In the genomic region with DNA sequence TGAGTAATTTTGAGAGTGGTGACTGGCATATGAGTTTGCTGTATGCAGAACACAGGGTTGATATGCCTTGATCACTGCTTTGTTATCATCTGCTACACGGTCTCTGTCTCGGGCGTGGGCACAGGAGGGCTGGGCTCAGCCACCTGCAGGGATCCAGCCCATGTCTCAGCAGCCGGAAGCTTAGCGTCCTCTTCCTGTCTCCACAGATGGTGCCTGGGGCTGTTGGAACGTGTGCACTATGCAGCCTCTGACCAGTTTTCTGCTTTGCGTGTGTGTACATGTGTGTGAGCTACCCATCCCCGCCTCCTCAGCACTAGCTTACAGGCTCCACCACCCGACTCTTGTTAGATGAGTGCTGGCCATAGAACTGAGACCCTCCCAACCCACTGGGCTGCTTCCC, we compare ENCODE assay signal across 7 mouse cellular contexts.
DNase-seq lines count a peak whose midpoint lies in the region; ATAC-seq lines count a peak whose summit lies in the region.

No protein-coding gene starts in this region.

- no peaks in the 10 kb centered on the region for H3K27me3 ChIP-seq in neural tube, embryonic 11.5 days (ENCODE audit: control insufficient read depth, insufficient read depth, low read length)
- H3K27me3 ChIP-seq in hindbrain, embryonic 15.5 days = no peaks in the 10 kb centered on the region
- no peaks in the 10 kb centered on the region for H3K27me3 ChIP-seq in midbrain, embryonic 12.5 days

- H3K4me1 ChIP-seq in neural tube, embryonic 11.5 days (ENCODE audit: control insufficient read depth, insufficient read depth, low read length) = peaks cover 18% of the 10 kb centered on the region
- H3K4me1 ChIP-seq in hindbrain, embryonic 15.5 days (replicated peaks) = peaks cover 44% of the 10 kb centered on the region
- peaks cover 45% of the 10 kb centered on the region for H3K4me1 ChIP-seq in midbrain, embryonic 12.5 days

- no peak overlapping the region; the same call in 1 of the 2 replicates for H3K9ac ChIP-seq in neural tube, embryonic 11.5 days (ENCODE audit: low read length)
- peak overlapping the region; percentile 4; the same call in 1 of the 2 replicates for H3K9ac ChIP-seq in hindbrain, embryonic 15.5 days
- H3K9ac ChIP-seq in midbrain, embryonic 12.5 days (replicated peaks) = peak overlapping the region; percentile 46; the same call in 1 of the 2 replicates

- no peak overlapping the region; the same call in 1 of the 2 replicates for H3K4me2 ChIP-seq in neural tube, embryonic 11.5 days (ENCODE audit: low read depth)
- H3K4me2 ChIP-seq in hindbrain, embryonic 15.5 days = peak overlapping the region; percentile 35
- H3K4me2 ChIP-seq in midbrain, embryonic 12.5 days (replicated peaks) = peak overlapping the region; percentile 16

- peak overlapping the region; percentile 81 for H3K27ac ChIP-seq in neural tube, embryonic 11.5 days (ENCODE audit: low read depth, low read length)
- peak overlapping the region; percentile 80 for H3K27ac ChIP-seq in hindbrain, embryonic 15.5 days (replicated peaks)
- peak overlapping the region; percentile 92 for H3K27ac ChIP-seq in midbrain, embryonic 12.5 days (replicated peaks)

- peak; percentile 13; the same call in 1 of the 2 replicates for ATAC-seq in neural tube, embryonic 11.5 days (ENCODE audit: insufficient read depth, low FRiP score, low TSS enrichment)
- ATAC-seq in common myeloid progenitor, adult 5-6 weeks (replicated peaks; ENCODE audit: low read depth, poor library complexity, severe bottlenecking) = peak; percentile 78
- 0 out of 2 replicates have a peak, but pooled peaks have one; percentile 13 for ATAC-seq in hindbrain, embryonic 15.5 days (ENCODE audit: low FRiP score, low read depth)
- peak; percentile 35; the same call in 1 of the 2 replicates for ATAC-seq in midbrain, embryonic 12.5 days (ENCODE audit: low FRiP score, low read depth)

- no peak overlapping the region for H3K4me3 ChIP-seq in neural tube, embryonic 11.5 days (ENCODE audit: low read depth, low read length)
- no peak overlapping the region for H3K4me3 ChIP-seq in hindbrain, embryonic 15.5 days
- no peak overlapping the region for H3K4me3 ChIP-seq in midbrain, embryonic 12.5 days

- 57% methylated on average over 9 of the region's 9 CpGs for whole genome bisulfite sequencing in neural tube, embryonic 11.5 days
- WGBS in hindbrain, embryonic 15.5 days = 25% methylated on average over 9 of the region's 9 CpGs
- whole genome bisulfite sequencing in midbrain, embryonic 12.5 days = 45% methylated on average over 9 of the region's 9 CpGs

- H3K36me3 ChIP-seq in neural tube, embryonic 11.5 days (ENCODE audit: control insufficient read depth, insufficient read depth, low read length) = no peaks in the 10 kb centered on the region
- no peaks in the 10 kb centered on the region for H3K36me3 ChIP-seq in hindbrain, embryonic 15.5 days
- peaks cover 20% of the 10 kb centered on the region for H3K36me3 ChIP-seq in midbrain, embryonic 12.5 days

- H3K9me3 ChIP-seq in neural tube, embryonic 11.5 days (ENCODE audit: control insufficient read depth, low read length) = no peaks in the 10 kb centered on the region
- H3K9me3 ChIP-seq in hindbrain, embryonic 15.5 days = no peaks in the 10 kb centered on the region
- H3K9me3 ChIP-seq in midbrain, embryonic 12.5 days = no peaks in the 10 kb centered on the region

- DNase-seq in neural tube, embryonic 11.5 days (ENCODE audit: low spot score) = no peak
- DNase-seq in neural tube, embryonic 10.5 days (ENCODE audit: extremely low spot score, low spot score) = no peak
- no peak for DNase-seq in ovary, postnatal 10 days (ENCODE audit: low spot score)
- DNase-seq in adrenal gland, postnatal 4 days (ENCODE audit: low spot score in 2 of 2) = no peak

Comparison
In these comparisons a context has a peak if more than half of its experiments do, and no peak if none do; other contexts are left out.
1. ATAC-seq: peak in every context shown above with its lines; median percentile 78 in common myeloid progenitor, adult 5-6 weeks; 35 in midbrain, embryonic 12.5 days; 13 in neural tube, embryonic 11.5 days; 13 in hindbrain, embryonic 15.5 days.